Mouse (Mus musculus) cerebellum, postnatal 10 days (tissue): ENCODE data around the gene Srp14.

Source experiments
- DNase-seq, 2 experiments: peaks; one replicate each; pipeline ENCODE4 v3.0.0; 2021; ENCODE audit warnings: mixed read lengths in 2 of 2

Srp14 gene

GRCm38 (mm10) chr2:118479550-118479909 is at the start of gene Srp14:
Gene Srp14, minus strand, starts transcription at chr2:118479711.
- DNase-seq: peak; percentile 94 to 97

GRCm38 (mm10) chr2:118526545-118526944 is 47.0 kb upstream of the Srp14 start:
- DNase-seq: no peak

GRCm38 (mm10) chr2:118524811-118525210 is 45.3 kb upstream of the Srp14 start:
- no peak for DNase-seq

GRCm38 (mm10) chr2:118523163-118523730 is 43.7 kb upstream of the Srp14 start:
- no peak for DNase-seq

- no peak for DNase-seq
Observed at GRCm38 (mm10) chr2:118522265-118522664, 42.8 kb upstream of the Srp14 start.

- peak in 1 of 2 experiments; percentile 40 for DNase-seq
Observed at GRCm38 (mm10) chr2:118520042-118520933, 40.8 kb upstream of the Srp14 start.

GRCm38 (mm10) chr2:118512418-118513377 is 33.2 kb upstream of the Srp14 start:
- no peak for DNase-seq

- DNase-seq: no peak
Observed at GRCm38 (mm10) chr2:118511779-118512417, 32.4 kb upstream of the Srp14 start.

- peak; percentile 97 to 98 for DNase-seq
Observed at GRCm38 (mm10) chr2:118510447-118511310, 31.2 kb upstream of the Srp14 start.

GRCm38 (mm10) chr2:118509688-118510446 is 30.4 kb upstream of the Srp14 start:
- no peak for DNase-seq

GRCm38 (mm10) chr2:118507126-118507525 is 27.6 kb upstream of the Srp14 start:
- DNase-seq: no peak

- no peak for DNase-seq
Observed at GRCm38 (mm10) chr2:118500191-118500590, 20.7 kb upstream of the Srp14 start.

- peak in 1 of 2 experiments; percentile 29 for DNase-seq
Observed at GRCm38 (mm10) chr2:118499135-118499961, 19.8 kb upstream of the Srp14 start.

GRCm38 (mm10) chr2:118498476-118498875 is 19.0 kb upstream of the Srp14 start:
- no peak for DNase-seq

GRCm38 (mm10) chr2:118497890-118498289 is 18.4 kb upstream of the Srp14 start:
- no peak for DNase-seq

GRCm38 (mm10) chr2:118495024-118495423 is 15.5 kb upstream of the Srp14 start:
- DNase-seq: no peak

GRCm38 (mm10) chr2:118491741-118492395 is 12.4 kb upstream of the Srp14 start:
- no peak for DNase-seq

GRCm38 (mm10) chr2:118491281-118491731 is 11.8 kb upstream of the Srp14 start:
- DNase-seq: peak in 1 of 2 experiments; percentile 13
